Mouse (Mus musculus) kidney, embryonic 16.5 days (tissue): ENCODE data around the gene Csrp1. TPM values are rescaled to one million over a fixed set of nuclear protein-coding genes. Genes with fewer than 3 reads are reported as not detected.
A peak's percentile ranks its signal among the peaks of the same experiment; 100 is the strongest.

ENCODE experiments used
- ATAC-seq: fragments of 200-750 bp; cut with Nextera tagmentation; 2 replicates; pipeline ENCODE4 v1.8.0; 2017; ENCODE audit warnings: moderate TSS enrichment; ENCODE audit not compliant: low FRiP score, low TSS enrichment
- H3K27ac ChIP-seq: fragments of 300-500 bp; sonication (generic); 2 replicates; pipeline ENCODE4 v1.5.1; 2014; ENCODE audit warnings: low read length
- H3K27me3 ChIP-seq: fragments of 300-500 bp; sonication (generic); 2 replicates; pipeline ENCODE4 v1.6.1; 2014; ENCODE audit warnings: low read length, control low read depth, mixed read lengths; ENCODE audit not compliant: insufficient read depth
- H3K36me3 ChIP-seq: fragments of 300-500 bp; sonication (generic); 2 replicates; pipeline ENCODE4 v1.6.1; 2014; ENCODE audit warnings: low read length, control low read depth, mixed read lengths; ENCODE audit not compliant: insufficient read depth
- H3K4me1 ChIP-seq: fragments of 300-500 bp; sonication (generic); 2 replicates; pipeline ENCODE4 v1.6.1; 2014; ENCODE audit warnings: low read length, control low read depth, mixed read lengths; ENCODE audit not compliant: insufficient read depth
- H3K4me2 ChIP-seq: fragments of 300-500 bp; sonication (generic); replicated peaks from 2 replicates; pipeline ENCODE4 v1.6.1; 2014; ENCODE audit warnings: low read depth, low read length
- H3K4me3 ChIP-seq: fragments of 300-500 bp; sonication (generic); 2 replicates; pipeline ENCODE4 v1.5.1; 2014; ENCODE audit warnings: mild to moderate bottlenecking, low read length
- H3K9ac ChIP-seq: fragments of 300-500 bp; sonication (generic); replicated peaks from 2 replicates; pipeline ENCODE4 v1.6.1; 2014; ENCODE audit warnings: low read length
- H3K9me3 ChIP-seq: fragments of 300-500 bp; sonication (generic); 2 replicates; pipeline ENCODE4 v1.6.1; 2016; ENCODE audit warnings: low read length, control low read depth
- WGBS: fragments of 180-500 bp; shearing (Covaris S2); extraction: QIAGEN DNeasy Blood & Tissue Kit; methylation state at CpG from one replicate; pipeline ENCODE4 v1.1.7; 2014; 5-methylcytosine and 5-hydroxymethylcytosine counted together
- polyA plus RNA-seq: library from polyadenylated mRNA; unstranded; fragments of >200 nt; fragmentation: Nextera tagmentation; extraction: Ambion mirVana; gene quantifications from 2 replicates; pipeline ENCODE4 v1.2.1, GENCODE M21; 2015

The Csrp1 gene
- polyA plus RNA-seq, 1 experiment from 2014 or later: 157 TPM

DNA sequence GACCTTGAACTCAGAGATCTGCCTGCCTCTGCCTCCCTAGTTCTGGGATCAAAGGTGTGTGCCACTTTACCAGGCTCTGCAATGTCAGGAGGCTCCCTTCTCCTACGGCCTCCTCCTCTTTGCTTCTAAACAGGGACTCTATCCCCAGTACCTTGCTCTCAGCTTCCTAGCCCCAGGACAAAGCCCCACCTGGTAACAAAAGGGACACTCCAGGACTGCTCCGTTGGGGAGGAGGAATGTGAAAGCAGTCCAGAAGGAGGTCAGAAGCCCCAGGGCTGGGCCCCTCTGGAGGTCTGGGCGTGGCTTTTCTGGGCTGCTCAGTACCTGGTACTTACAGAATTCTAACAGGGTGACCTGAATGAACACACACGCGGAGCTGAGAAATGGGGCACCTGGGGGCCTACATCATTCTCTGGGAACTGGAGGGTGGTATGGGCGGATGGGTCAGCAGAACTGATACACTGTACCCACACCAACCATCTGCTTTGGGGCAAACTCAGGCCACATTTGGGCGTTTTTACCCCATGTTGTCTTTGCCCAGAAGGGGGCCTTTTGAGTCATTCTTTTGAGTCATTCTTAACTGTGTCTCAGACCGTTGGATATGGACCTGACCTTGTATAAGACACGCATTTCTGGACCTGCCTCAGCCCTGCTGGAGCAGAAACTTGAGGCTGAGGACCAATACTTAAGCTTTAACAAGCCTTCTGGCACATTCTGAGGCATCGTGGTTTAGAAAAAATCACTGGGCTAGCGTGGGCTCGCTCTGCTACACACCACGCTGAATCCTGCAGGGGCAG is 72.5 kb downstream of the Csrp1 start:
- H3K36me3 ChIP-seq: no peaks in the 10 kb centered on the region
- no peaks in the 10 kb centered on the region for H3K9me3 ChIP-seq
- H3K4me3 ChIP-seq: no peak overlapping the region
- 66% methylated on average over 13 of the region's 13 CpGs for WGBS
- ATAC-seq: no peak
- no peak overlapping the region for H3K9ac ChIP-seq
- no peaks in the 10 kb centered on the region for H3K27me3 ChIP-seq
- H3K4me1 ChIP-seq: peaks cover 39% of the 10 kb centered on the region
- no peak overlapping the region; the same call in 1 of the 2 replicates for H3K27ac ChIP-seq
- H3K4me2 ChIP-seq: no peak overlapping the region

DNA sequence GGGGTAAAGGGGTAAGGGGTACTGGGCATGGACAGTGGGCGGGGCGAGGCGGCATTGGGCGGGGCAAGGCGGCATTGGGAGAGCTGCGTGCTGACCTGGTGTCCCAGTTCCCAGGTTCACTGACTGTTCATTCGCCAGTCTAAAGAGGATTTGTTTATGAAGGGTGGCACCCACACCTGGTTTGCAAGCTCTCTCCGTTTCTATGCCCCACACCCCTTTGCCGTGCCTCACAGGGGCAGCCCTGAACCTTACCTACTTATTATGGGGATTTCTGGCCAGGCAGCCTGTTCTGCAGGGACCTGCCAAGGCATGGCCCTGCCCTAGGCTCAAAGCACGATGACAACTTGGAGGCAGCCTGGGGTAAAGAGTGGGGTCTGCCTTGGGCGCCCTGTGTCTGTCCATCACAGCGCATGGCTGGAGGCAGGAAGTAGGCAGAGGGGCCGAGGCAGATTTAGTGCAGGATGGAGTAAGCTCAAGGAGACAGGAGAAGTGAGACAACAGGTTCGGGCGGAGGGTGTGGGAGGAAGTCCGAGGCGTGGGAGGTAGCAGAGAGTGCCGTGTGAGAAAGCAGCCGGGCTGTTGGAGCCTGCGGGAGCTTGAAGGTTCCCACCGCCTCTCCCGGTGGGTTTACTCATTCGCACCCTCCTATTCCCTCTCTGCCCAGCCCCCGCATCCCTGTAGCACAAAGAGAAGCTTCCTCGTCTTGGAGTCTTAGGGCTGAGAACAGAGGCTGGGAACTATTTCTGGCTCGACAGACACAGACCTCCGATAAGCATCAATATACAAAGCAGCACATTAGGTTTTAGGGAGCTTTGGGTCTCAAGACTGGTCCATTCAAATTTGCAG is 73.7 kb downstream of the Csrp1 start:
- Histone ChIP-seq H3K36me3 (no peaks in the 10 kb centered on the region), H3K4me1 (peaks cover 34% of the 10 kb centered on the region), H3K4me2 (peak overlapping the region; percentile 56), H3K27ac (peak overlapping the region; percentile 89), H3K4me3 (peak overlapping the region; percentile 28), H3K27me3 (no peaks in the 10 kb centered on the region), H3K9ac (peak overlapping the region; percentile 63), H3K9me3 (no peaks in the 10 kb centered on the region)
- peak; percentile 77 for ATAC-seq
- WGBS: 8% methylated on average over 27 of the region's 27 CpGs

DNA sequence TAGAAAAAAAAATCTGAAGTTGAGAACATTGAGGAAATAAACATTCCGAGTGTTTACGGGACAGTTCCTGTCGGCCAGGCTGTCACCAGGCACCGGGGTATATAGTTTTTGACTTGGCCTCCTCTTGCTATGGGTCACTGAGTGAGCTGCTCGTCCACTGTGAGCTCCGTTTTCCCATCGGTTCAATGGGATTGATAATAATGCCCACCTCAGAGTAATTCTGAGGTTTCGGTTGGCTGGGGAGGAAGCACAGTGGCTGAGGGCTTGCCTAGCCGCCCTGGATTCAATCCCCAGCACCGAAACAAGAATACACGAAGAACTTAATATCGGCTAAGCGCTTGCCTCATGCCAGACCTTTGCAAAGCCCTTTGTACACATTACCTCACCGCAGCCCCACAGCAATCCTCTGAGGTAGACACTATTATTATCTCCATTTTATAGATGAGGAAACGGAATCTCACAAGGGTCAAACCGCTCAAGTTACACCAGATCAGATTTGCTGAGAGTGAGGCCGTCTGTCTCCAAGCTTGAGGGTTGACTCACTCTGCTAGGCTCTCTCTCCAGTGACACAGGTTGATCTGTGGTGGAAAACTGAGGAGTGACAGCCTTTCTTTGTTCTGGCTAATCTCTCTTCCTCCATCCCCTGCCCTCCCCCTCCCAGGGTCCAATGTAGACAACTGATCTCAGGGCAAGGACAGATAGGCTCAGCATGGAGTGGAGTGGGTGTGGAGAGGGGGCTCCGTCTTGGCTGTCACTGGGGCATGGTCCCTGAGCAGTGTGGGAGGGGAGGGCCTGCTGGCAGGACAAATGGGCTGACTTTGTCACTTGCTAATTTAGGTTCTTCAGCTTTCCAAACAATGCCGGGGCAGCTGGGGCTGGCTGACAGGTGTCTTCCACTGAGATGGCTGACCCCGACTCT is 74.6 kb downstream of the Csrp1 start:
- Histone ChIP-seq H3K4me1 (peaks cover 35% of the 10 kb centered on the region), H3K27me3 (no peaks in the 10 kb centered on the region), H3K27ac (peak overlapping the region; percentile 89), H3K4me3 (peak overlapping the region; percentile 28), H3K4me2 (peak overlapping the region; percentile 56), H3K9ac (peak overlapping the region; percentile 63), H3K9me3 (no peaks in the 10 kb centered on the region), H3K36me3 (no peaks in the 10 kb centered on the region)
- WGBS: 12% methylated on average over 20 of the region's 20 CpGs
- peak; percentile 72 for ATAC-seq

DNA sequence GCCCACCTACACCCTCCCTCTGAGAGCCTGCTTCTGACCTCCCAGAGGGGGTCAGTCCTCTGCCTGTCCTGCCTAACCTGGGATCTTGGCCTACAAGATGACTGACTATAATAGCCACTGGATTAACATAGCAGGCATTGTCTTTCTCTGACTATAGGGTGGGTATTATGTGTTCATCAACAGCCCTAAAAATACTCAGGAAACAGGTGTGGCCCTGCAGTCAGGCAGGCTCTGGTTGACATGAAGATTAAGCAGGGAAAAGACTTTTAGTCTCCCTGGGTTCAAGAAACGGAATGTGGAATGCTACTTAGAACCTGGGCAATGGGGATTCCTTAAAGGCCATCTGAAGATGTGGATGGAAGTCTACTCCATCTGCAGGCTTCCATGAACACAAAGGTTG is 78.6 kb downstream of the Csrp1 start:
- Histone ChIP-seq H3K9ac (no peak overlapping the region), H3K27ac (no peak overlapping the region), H3K4me1 (peaks cover 44% of the 10 kb centered on the region), H3K4me2 (no peak overlapping the region), H3K9me3 (no peaks in the 10 kb centered on the region), H3K27me3 (no peaks in the 10 kb centered on the region), H3K36me3 (no peaks in the 10 kb centered on the region), H3K4me3 (no peak overlapping the region)
- 78% methylated on average over 1 of the region's 1 CpGs for WGBS
- no peak for ATAC-seq

DNA sequence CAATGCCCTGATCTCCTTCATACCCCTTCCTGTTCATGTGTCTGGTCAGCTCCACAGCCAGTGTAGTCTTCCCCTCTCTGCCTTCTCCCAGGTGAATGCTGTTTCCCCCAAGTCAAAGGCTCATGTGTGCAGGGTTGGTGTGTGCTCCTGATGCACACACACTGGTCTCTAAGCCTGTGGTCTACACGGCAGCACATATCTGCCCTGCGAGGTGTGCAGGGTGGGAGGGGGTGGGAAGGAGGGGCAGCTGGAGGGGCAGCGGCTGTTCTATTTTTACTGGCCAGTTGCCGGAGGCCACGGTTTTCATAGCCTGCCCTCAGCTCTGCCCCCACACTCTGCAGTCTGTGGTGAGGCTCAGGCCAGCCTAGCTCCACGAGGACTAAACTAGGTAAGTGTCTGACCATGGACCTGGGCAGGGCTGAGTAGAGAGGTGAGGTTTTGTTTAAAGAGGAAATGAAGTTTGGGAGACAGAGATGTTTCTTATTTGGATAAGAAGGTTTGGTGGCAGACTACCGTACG is 79.3 kb downstream of the Csrp1 start:
- Histone ChIP-seq H3K9me3 (no peaks in the 10 kb centered on the region), H3K27me3 (no peaks in the 10 kb centered on the region), H3K4me3 (no peak overlapping the region), H3K4me1 (peaks cover 37% of the 10 kb centered on the region), H3K36me3 (no peaks in the 10 kb centered on the region), H3K9ac (no peak overlapping the region), H3K4me2 (no peak overlapping the region), H3K27ac (no peak overlapping the region)
- 22% methylated on average over 8 of the region's 8 CpGs for WGBS
- no peak for ATAC-seq

DNA sequence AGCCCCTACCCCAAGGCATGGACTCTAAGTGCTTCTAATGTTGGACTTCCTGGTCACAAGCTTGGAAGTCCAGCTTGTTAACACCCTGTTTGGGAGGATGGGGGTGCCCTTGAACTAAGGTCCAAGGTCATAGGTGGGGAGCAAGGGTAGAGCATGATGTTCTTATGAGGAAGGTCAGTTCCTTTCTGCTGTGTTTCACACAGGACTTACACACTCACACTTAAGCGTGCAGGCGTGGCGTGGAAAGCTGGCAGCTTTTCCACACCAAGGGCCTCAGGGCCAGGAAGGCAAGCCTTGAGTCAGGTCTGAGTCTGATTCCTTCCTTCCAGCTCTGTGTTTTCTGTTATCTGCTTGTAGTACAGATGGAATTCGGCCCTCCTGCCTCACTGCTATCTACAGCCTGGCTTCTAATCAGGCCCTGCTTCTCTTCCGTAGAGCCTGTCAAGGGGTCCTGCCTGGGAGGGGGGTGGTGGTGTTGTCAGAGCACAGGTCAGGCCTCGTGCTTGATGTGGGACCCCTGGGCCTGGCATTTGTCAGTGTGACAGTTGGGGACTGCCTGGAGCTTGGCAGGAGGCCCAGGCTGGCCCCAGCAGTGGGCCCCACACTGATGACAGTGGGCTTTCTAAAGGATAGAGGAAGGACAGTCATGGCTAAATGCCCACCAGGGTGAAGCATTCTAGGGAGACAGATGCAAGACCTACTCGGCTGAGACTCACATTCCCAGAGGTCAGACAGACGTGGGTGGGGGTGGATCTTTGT is 80.5 kb downstream of the Csrp1 start:
- H3K4me2 ChIP-seq: no peak overlapping the region
- H3K27ac ChIP-seq: no peak overlapping the region
- no peaks in the 10 kb centered on the region for H3K9me3 ChIP-seq
- no peaks in the 10 kb centered on the region for H3K36me3 ChIP-seq
- no peaks in the 10 kb centered on the region for H3K27me3 ChIP-seq
- H3K4me1 ChIP-seq: peaks cover 25% of the 10 kb centered on the region
- WGBS: 40% methylated on average over 8 of the region's 8 CpGs
- H3K4me3 ChIP-seq: no peak overlapping the region
- H3K9ac ChIP-seq: no peak overlapping the region
- ATAC-seq: peak; percentile 47; the same call in 1 of the 2 replicates

Other genes starting within 250 kb of the Csrp1 start
- gene Nav1, start 112.8 kb upstream of the Csrp1 start, polyA plus RNA-seq: 12.2 and 16.8 TPM in 2 replicates
- gene Phlda3, start 46.1 kb downstream of the Csrp1 start, polyA plus RNA-seq: 79.6 and 87.5 TPM in 2 replicates
- gene Tnni1, start 59.4 kb downstream of the Csrp1 start, polyA plus RNA-seq: 21.9 and 23.5 TPM in 2 replicates
- 29.1 and 30.8 TPM in 2 replicates for gene Lad1, start 98.5 kb downstream of the Csrp1 start, polyA plus RNA-seq
- gene Tnnt2, start 116.3 kb downstream of the Csrp1 start, polyA plus RNA-seq: 9.4 and 37.2 TPM in 2 replicates
- gene Pkp1, start 199.1 kb downstream of the Csrp1 start, polyA plus RNA-seq: 0.24 and 0.44 TPM in 2 replicates